Mouse (Mus musculus) limb, embryonic 11.5 days (tissue): ENCODE measurements around the gene Fmnl3. TPM values are rescaled to one million over a fixed set of nuclear protein-coding genes. Genes with fewer than 3 reads are reported as not detected.
"Not testable (repeated sequence)": the region's sequence is repeated elsewhere in the genome, so short reads cannot be mapped to it uniquely, and the experiment has no call there.

Experiments
- ATAC-seq: fragments of 200-750 bp; cut with Nextera tagmentation; 2 replicates; pipeline ENCODE4 v1.8.0; 2017; ENCODE audit warnings: low read depth; ENCODE audit not compliant: insufficient number of reproducible peaks, low FRiP score, low TSS enrichment
- DNase-seq: peaks from one replicate; pipeline ENCODE4 v3.0.0-alpha.2; 2015; ENCODE audit warnings: low spot score
- H3K27ac ChIP-seq: fragments of 300-500 bp; sonication (generic); replicated peaks from 2 replicates; pipeline ENCODE4 v1.5.1; 2014; ENCODE audit warnings: low read depth, mild to moderate bottlenecking, low read length
- H3K27me3 ChIP-seq: fragments of 300-500 bp; sonication (generic); 2 replicates; pipeline ENCODE4 v1.6.1; 2014; ENCODE audit warnings: mild to moderate bottlenecking, low read length, mixed read lengths; ENCODE audit not compliant: control insufficient read depth, insufficient read depth
- H3K36me3 ChIP-seq: fragments of 300-500 bp; sonication (generic); 2 replicates; pipeline ENCODE4 v1.6.1; 2014; ENCODE audit warnings: mild to moderate bottlenecking, low read length, moderate library complexity, mixed read lengths; ENCODE audit not compliant: control insufficient read depth, insufficient read depth
- H3K4me1 ChIP-seq: fragments of 300-500 bp; sonication (generic); 2 replicates; pipeline ENCODE4 v1.6.1; 2014; ENCODE audit warnings: low read length, mixed read lengths; ENCODE audit not compliant: control insufficient read depth, insufficient read depth
- H3K4me2 ChIP-seq: fragments of 300-500 bp; sonication (generic); 2 replicates; pipeline ENCODE4 v1.6.1; 2014; ENCODE audit warnings: low read depth, mild to moderate bottlenecking, moderate library complexity; ENCODE audit not compliant: severe bottlenecking
- H3K4me3 ChIP-seq: fragments of 300-500 bp; sonication (generic); 2 replicates; pipeline ENCODE4 v1.5.1; 2014; ENCODE audit warnings: low read depth, low read length
- H3K9ac ChIP-seq: fragments of 300-500 bp; sonication (generic); 2 replicates; pipeline ENCODE4 v1.6.1; 2014; ENCODE audit warnings: mild to moderate bottlenecking, low read length
- H3K9me3 ChIP-seq: fragments of 300-500 bp; sonication (generic); 2 replicates; pipeline ENCODE4 v1.6.1; 2016; ENCODE audit warnings: low read length; ENCODE audit not compliant: control insufficient read depth
- WGBS: fragments of 180-500 bp; shearing (Covaris S2); extraction: QIAGEN DNeasy Blood & Tissue Kit; methylation state at CpG from one replicate; pipeline ENCODE4 v1.1.7; 2014; 5-methylcytosine and 5-hydroxymethylcytosine counted together
- polyA plus RNA-seq: library from polyadenylated mRNA; unstranded; fragments of >200 nt; fragmentation: Nextera tagmentation; extraction: Ambion mirVana; gene quantifications from 2 replicates; pipeline ENCODE4 v1.2.1, GENCODE M21; 2014

Fmnl3 gene
- polyA plus RNA-seq, 1 experiment from 2014 or later, result 26.8 TPM

GRCm38 (mm10) chr15:99392486-99393385 lies 22.5 kb upstream of the Fmnl3 start, which contains the start of gene Tmbim6:
Gene Tmbim6, plus strand, starts transcription at chr15:99392882.
- Histone ChIP-seq H3K36me3 (no peaks in the 10 kb centered on the region), H3K4me3 (peak within 1 kb of the TSS; percentile 75), H3K27me3 (no peaks in the 10 kb centered on the region), H3K27ac (peak within 1 kb of the TSS; percentile 63), H3K4me1 (peaks cover 20% of the 10 kb centered on the region; the same call in 1 of the 2 replicates), H3K9me3 (no peaks in the 10 kb centered on the region), H3K9ac (peak within 1 kb of the TSS; percentile 78), H3K4me2 (peak within 1 kb of the TSS; percentile 73)
- DNase-seq, result peak; percentile 99
- under 1% methylated on average over 51 of the region's 51 CpGs for WGBS
- ATAC-seq, result peak; percentile 99

GRCm38 (mm10) chr15:99391975-99392374 lies 21.7 kb upstream of the Fmnl3 start:
- ATAC-seq, result no peak
- Histone ChIP-seq H3K36me3 (no peaks in the 10 kb centered on the region), H3K27me3 (no peaks in the 10 kb centered on the region), H3K27ac (no peak overlapping the region), H3K4me2 (peak overlapping the region; percentile 38), H3K9ac (no peak overlapping the region), H3K4me1 (peaks cover 20% of the 10 kb centered on the region; the same call in 1 of the 2 replicates), H3K4me3 (peak overlapping the region; percentile 75), H3K9me3 (no peaks in the 10 kb centered on the region)
- 85% methylated on average over 6 of the region's 6 CpGs for WGBS
- no peak for DNase-seq

- ATAC-seq, result no peak
- no peak overlapping the region for H3K4me2 ChIP-seq
- H3K27me3 ChIP-seq, result no peaks in the 10 kb centered on the region
- no peak overlapping the region for H3K9ac ChIP-seq
- no peak overlapping the region for H3K4me3 ChIP-seq
- H3K27ac ChIP-seq, result no peak overlapping the region
- H3K9me3 ChIP-seq, result no peaks in the 10 kb centered on the region
- no peaks in the 10 kb centered on the region for H3K36me3 ChIP-seq
- peaks cover 17% of the 10 kb centered on the region; the same call in 1 of the 2 replicates for H3K4me1 ChIP-seq
- 68% methylated on average over 7 of the region's 7 CpGs for WGBS
- no peak for DNase-seq
Observed at GRCm38 (mm10) chr15:99390472-99391401, 20.5 kb upstream of the Fmnl3 start.

- ATAC-seq (no peak), DNase-seq (no peak)
- Histone ChIP-seq H3K9me3 (no peaks in the 10 kb centered on the region), H3K27ac (no peak overlapping the region), H3K4me2 (no peak overlapping the region), H3K27me3 (no peaks in the 10 kb centered on the region), H3K4me1 (peaks cover 11% of the 10 kb centered on the region; the same call in 1 of the 2 replicates), H3K36me3 (no peaks in the 10 kb centered on the region), H3K9ac (no peak overlapping the region), H3K4me3 (no peak overlapping the region)
- 76% methylated on average over 4 of the region's 4 CpGs for WGBS
Observed at GRCm38 (mm10) chr15:99387976-99388375, 17.7 kb upstream of the Fmnl3 start.

- ATAC-seq (no peak), DNase-seq (no peak)
- WGBS, result 79% methylated on average over 3 of the region's 3 CpGs
- no peak overlapping the region for H3K4me3 ChIP-seq
- H3K4me1 ChIP-seq, result peaks cover 7% of the 10 kb centered on the region; the same call in 1 of the 2 replicates
- H3K27me3 ChIP-seq, result no peaks in the 10 kb centered on the region
- H3K4me2 ChIP-seq, result no peak overlapping the region
- H3K9ac ChIP-seq, result no peak overlapping the region
- no peaks in the 10 kb centered on the region for H3K36me3 ChIP-seq
- H3K9me3 ChIP-seq, result no peaks in the 10 kb centered on the region
- no peak overlapping the region for H3K27ac ChIP-seq
Observed at GRCm38 (mm10) chr15:99386796-99387195, 16.5 kb upstream of the Fmnl3 start.

GRCm38 (mm10) chr15:99386110-99386509 lies 15.8 kb upstream of the Fmnl3 start:
- not testable (repeated sequence) for DNase-seq, H3K9me3 ChIP-seq, H3K36me3 ChIP-seq, H3K27ac ChIP-seq, H3K4me1 ChIP-seq, H3K27me3 ChIP-seq, H3K4me2 ChIP-seq, ATAC-seq, H3K4me3 ChIP-seq, H3K9ac ChIP-seq
- 77% methylated on average over 3 of the region's 3 CpGs for WGBS

- H3K36me3 ChIP-seq, result no peaks in the 10 kb centered on the region
- no peak for ATAC-seq
- peak; percentile 36 for DNase-seq
Observed at GRCm38 (mm10) chr15:99384071-99384470, 13.8 kb upstream of the Fmnl3 start.

GRCm38 (mm10) chr15:99382893-99383292 lies 12.6 kb upstream of the Fmnl3 start:
- H3K4me1 ChIP-seq, result peaks cover 7% of the 10 kb centered on the region; the same call in 1 of the 2 replicates
- H3K27me3 ChIP-seq, result no peaks in the 10 kb centered on the region
- no peak overlapping the region for H3K4me2 ChIP-seq
- DNase-seq (no peak), ATAC-seq (no peak)
- no peak overlapping the region for H3K9ac ChIP-seq
- no peaks in the 10 kb centered on the region for H3K9me3 ChIP-seq
- H3K36me3 ChIP-seq, result no peaks in the 10 kb centered on the region
- H3K4me3 ChIP-seq, result no peak overlapping the region
- H3K27ac ChIP-seq, result no peak overlapping the region

More at GRCm38 (mm10) chr15:99384071-99384470, 13.8 kb upstream of the Fmnl3 start:
- 12% methylated on average over 6 of the region's 6 CpGs for WGBS
- H3K4me1 ChIP-seq, result peaks cover 7% of the 10 kb centered on the region; the same call in 1 of the 2 replicates
- H3K9me3 ChIP-seq, result no peaks in the 10 kb centered on the region
- no peak overlapping the region for H3K4me3 ChIP-seq
- no peak overlapping the region for H3K4me2 ChIP-seq
- no peaks in the 10 kb centered on the region for H3K27me3 ChIP-seq
- H3K9ac ChIP-seq, result no peak overlapping the region; the same call in 1 of the 2 replicates
- peak overlapping the region; percentile 45; the same call in 1 of the 2 replicates for H3K27ac ChIP-seq
